Comparison of ENCODE assay signal across 21 mouse cellular contexts in the genomic region with DNA sequence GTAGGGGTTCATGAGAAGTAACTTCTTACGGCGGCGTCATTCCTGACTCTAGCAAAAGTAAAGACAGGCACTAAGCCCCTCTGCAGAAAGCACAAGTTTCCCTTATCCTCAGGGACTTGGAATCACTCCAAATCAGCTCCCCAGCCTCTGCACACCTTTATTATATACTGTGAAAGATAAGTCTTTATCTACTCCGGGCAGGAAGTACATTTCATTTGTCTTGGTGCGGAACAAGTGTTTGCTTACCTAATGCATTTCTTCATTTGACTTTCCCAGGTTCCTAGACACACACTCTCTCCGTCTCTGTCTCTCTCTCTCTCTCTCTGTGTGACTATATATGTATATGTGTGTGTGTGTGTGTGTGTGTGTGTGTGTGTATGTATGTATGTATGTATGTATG. TPM values are rescaled to one million over a fixed set of nuclear protein-coding genes. Genes with fewer than 3 reads are reported as not detected.
DNase-seq lines count a peak whose midpoint lies in the region; ATAC-seq and TF ChIP-seq lines count a peak whose summit lies in the region.
"Had no signal": no experiment of that assay in that cellular context is flagged by ENCODE, and none has a peak within 500 bp of the region (broad histone marks: within the 10 kb centered on the region; RNA-seq: fewer than 3 reads in every experiment).

No protein-coding gene starts in this region.

- no peak for ATAC-seq in lung, embryonic 14.5 days (ENCODE audit: insufficient read depth)
- ATAC-seq in embryonic facial prominence, embryonic 14.5 days (ENCODE audit: low read depth): no peak

- no peaks in the 10 kb centered on the region for H3K36me3 ChIP-seq in lung, embryonic 14.5 days (ENCODE audit: insufficient read depth)
- H3K36me3 ChIP-seq in embryonic facial prominence, embryonic 14.5 days (ENCODE audit: control insufficient read depth, insufficient read depth, low read length): no peaks in the 10 kb centered on the region
- H3K36me3 ChIP-seq in small intestine, adult 2 months (ENCODE audit: control insufficient read depth, insufficient read depth, low read length): no peaks in the 10 kb centered on the region
- H3K36me3 ChIP-seq: liver, embryonic 13.5 days had no signal

- DNase-seq in gastrocnemius, adult 2 months: no peak
- no peak for DNase-seq in gastrocnemius, postnatal 25 days
- peak; percentile 31 for DNase-seq in lung, embryonic 14.5 days
- DNase-seq in lung, postnatal 10 days: no peak
- DNase-seq in embryonic facial prominence, embryonic 14.5 days (ENCODE audit: low spot score): no peak
- DNase-seq in embryo, embryonic 9.5 days (ENCODE audit: extremely low spot score): no peak
- DNase-seq in ovary, postnatal 10 days (ENCODE audit: low spot score): no peak
- DNase-seq: cerebellum, postnatal 14 days; liver, embryonic 13.5 days had no signal

- intact Hi-C loops in gastrocnemius, adult 2 months (cut with DNase I): loop anchor here (1.0 to 2.0 kb wide), 2 partner anchors 69 to 84 kb away; a partner anchor contains a TSS

- H3K4me1 ChIP-seq in lung, embryonic 14.5 days (ENCODE audit: insufficient read depth): peaks cover 28% of the 10 kb centered on the region
- H3K4me1 ChIP-seq in embryonic facial prominence, embryonic 14.5 days (ENCODE audit: control insufficient read depth, insufficient read depth, low read length): peaks cover 53% of the 10 kb centered on the region
- peaks cover 33% of the 10 kb centered on the region for H3K4me1 ChIP-seq in small intestine, adult 2 months (ENCODE audit: control insufficient read depth, insufficient read depth, insufficient read length, low read length)

- no peak overlapping the region for H3K4me2 ChIP-seq in lung, embryonic 14.5 days
- H3K4me2 ChIP-seq in embryonic facial prominence, embryonic 14.5 days (ENCODE audit: low read depth, low read length): no peak overlapping the region
- H3K4me2 ChIP-seq: hindbrain, embryonic 14.5 days; liver, embryonic 13.5 days; midbrain, embryonic 11.5 days had no signal

- H3K9me3 ChIP-seq in lung, embryonic 14.5 days (ENCODE audit: low read depth, low read length): no peaks in the 10 kb centered on the region
- no peaks in the 10 kb centered on the region for H3K9me3 ChIP-seq in embryonic facial prominence, embryonic 14.5 days (ENCODE audit: control insufficient read depth, low read length)
- H3K9me3 ChIP-seq: liver, embryonic 13.5 days had no signal

- H3K4me3 ChIP-seq in gastrocnemius, adult 2 months: no peak overlapping the region
- no peak overlapping the region for H3K4me3 ChIP-seq in lung, embryonic 14.5 days (ENCODE audit: low read depth, low read length)
- H3K4me3 ChIP-seq in embryonic facial prominence, embryonic 14.5 days (ENCODE audit: low read depth, low read length): no peak overlapping the region
- no peak overlapping the region for H3K4me3 ChIP-seq in small intestine, adult 2 months (ENCODE audit: low read depth, low read length)
- H3K4me3 ChIP-seq: liver, embryonic 13.5 days had no signal

- H3K9ac ChIP-seq in lung, embryonic 14.5 days: no peak overlapping the region
- H3K9ac ChIP-seq in embryonic facial prominence, embryonic 14.5 days (ENCODE audit: low read depth, low read length): no peak overlapping the region
- H3K9ac ChIP-seq: hindbrain, embryonic 14.5 days; liver, embryonic 13.5 days had no signal

- no peak for TF ChIP-seq POLR2A in small intestine, adult 2 months (IDR thresholded peaks at IDR 0.05; ENCODE audit: low read depth, low read length)

- peak overlapping the region; percentile 96 for H3K27ac ChIP-seq in gastrocnemius, adult 2 months
- peak overlapping the region; percentile 88; the same call in 1 of the 2 replicates for H3K27ac ChIP-seq in lung, embryonic 14.5 days (ENCODE audit: low read depth)
- peak overlapping the region; percentile 92 for H3K27ac ChIP-seq in embryonic facial prominence, embryonic 14.5 days (replicated peaks; ENCODE audit: low read depth, low read length)
- peak overlapping the region; percentile 99 for H3K27ac ChIP-seq in small intestine, adult 2 months (ENCODE audit: insufficient read depth, low read depth, low read length)
- H3K27ac ChIP-seq: hindbrain, embryonic 14.5 days; liver, embryonic 13.5 days; macrophage had no signal

- TF ChIP-seq CTCF in gastrocnemius, adult 2 months (IDR thresholded peaks at IDR 0.05): no peak
- no peak for TF ChIP-seq CTCF in lung, embryonic 14.5 days (IDR thresholded peaks at IDR 0.05; ENCODE audit: low read depth)
- no peak for TF ChIP-seq CTCF in small intestine, adult 2 months (IDR thresholded peaks at IDR 0.05; ENCODE audit: extremely low read depth, insufficient read length, insufficient replicate concordance, low read depth, low read length)

- WGBS in lung, embryonic 14.5 days: 30% methylated on average over 6 of the region's 6 CpGs
- 60% methylated on average over 6 of the region's 6 CpGs for WGBS in embryonic facial prominence, embryonic 14.5 days
- 16% methylated on average over 6 of the region's 6 CpGs for WGBS in small intestine, adult 2 months

- H3K27me3 ChIP-seq in lung, embryonic 14.5 days (ENCODE audit: insufficient read depth, low read length): no peaks in the 10 kb centered on the region
- no peaks in the 10 kb centered on the region for H3K27me3 ChIP-seq in embryonic facial prominence, embryonic 14.5 days (replicated peaks; ENCODE audit: control insufficient read depth, insufficient read depth, low read length)
- H3K27me3 ChIP-seq in small intestine, adult 2 months (ENCODE audit: control insufficient read depth, insufficient read depth, low read length): no peaks in the 10 kb centered on the region
- H3K27me3 ChIP-seq: liver, embryonic 13.5 days had no signal

RNA-seq across cellular contexts. Expression of a gene that starts 38.7 kb away (rescaled TPM):
- not detected for total RNA-seq in gastrocnemius, adult 2 months (2021)
- not detected for total RNA-seq in gastrocnemius, postnatal 25 days (2021)
- not detected in 2 replicates for polyA plus RNA-seq in lung, embryonic 14.5 days (2014; fragmentation: Nextera tagmentation; extraction: Ambion mirVana)
- polyA plus RNA-seq in embryonic facial prominence, embryonic 14.5 days (2014; fragmentation: Nextera tagmentation; extraction: Ambion mirVana): not detected in 2 replicates
- polyA plus RNA-seq in small intestine, adult 2 months (2012; rRNA removed): not detected in 2 replicates
- total RNA-seq: adrenal gland, adult 18-20 months; gastrocnemius, postnatal 4 days; left cerebral cortex, adult 18-20 months had no signal
- polyA plus RNA-seq: forebrain, embryonic 11.5 days; heart, embryonic 14.5 days; hindbrain, embryonic 14.5 days; large intestine, adult 2 months; limb, embryonic 11.5 days; liver, embryonic 13.5 days; macrophage; midbrain, embryonic 11.5 days; neural tube, embryonic 14.5 days had no signal
